Mouse (Mus musculus) MEL (cell line): ENCODE results near the gene Mrpl27. TPM values are rescaled to one million over a fixed set of nuclear protein-coding genes. Genes with fewer than 3 reads are reported as not detected.
A peak's percentile ranks its signal among the peaks of the same experiment; 100 is the strongest.

Experiments
- DNase-seq: peaks from one replicate; pipeline ENCODE4 v3.0.0; 2011; ENCODE audit warnings: low read depth, low spot score
- H3K27ac ChIP-seq: 2 replicates; pipeline ENCODE4 v1.5.1; 2012; ENCODE audit warnings: low read depth, mild to moderate bottlenecking, control low read depth, low read length, moderate library complexity; ENCODE audit not compliant: control insufficient read depth
- H3K27me3 ChIP-seq, 2 experiments: fragments of 150-350 bp in 1 of 2; sonication (generic) in 1 of 2; 2 replicates each; pipeline ENCODE4 v1.6.1; 2012; ENCODE audit warnings: low read length in 2 of 2, mild to moderate bottlenecking in 2 of 2, improper control_type of control experiment in 1 of 2, moderate library complexity in 1 of 2; ENCODE audit not compliant: insufficient read depth in 2 of 2, control insufficient read depth in 1 of 2
- H3K36me3 ChIP-seq, 2 experiments: 2 replicates each; pipeline ENCODE4 v1.6.1; 2012 to 2014; ENCODE audit warnings: low read length in 2 of 2, improper control_type of control experiment in 1 of 2, inconsistent platforms in 1 of 2, mild to moderate bottlenecking in 1 of 2; ENCODE audit not compliant: insufficient read depth in 2 of 2, control insufficient read depth in 1 of 2
- H3K4me1 ChIP-seq, 2 experiments: fragments of 150-350 bp in 1 of 2; sonication (generic) in 1 of 2; 2 replicates each; pipeline ENCODE4 v1.6.1; 2012; ENCODE audit warnings: low read length in 2 of 2, improper control_type of control experiment in 1 of 2, mild to moderate bottlenecking in 1 of 2; ENCODE audit not compliant: insufficient read depth in 2 of 2, control insufficient read depth in 1 of 2
- H3K4me3 ChIP-seq, 2 experiments: fragments of 150-350 bp in 1 of 2; sonication (generic) in 1 of 2; 2 replicates each; pipeline ENCODE4 v1.5.1; 2012; ENCODE audit warnings: low read depth in 2 of 2, low read length in 2 of 2, mild to moderate bottlenecking in 2 of 2, moderate library complexity in 2 of 2, control low read depth in 1 of 2, improper control_type of control experiment in 1 of 2; ENCODE audit not compliant: control insufficient read depth in 1 of 2, insufficient read depth in 1 of 2
- H3K79me2 ChIP-seq: 2 replicates; pipeline ENCODE4 v1.6.1; 2012; ENCODE audit warnings: mild to moderate bottlenecking, low read length, moderate library complexity; ENCODE audit not compliant: control insufficient read depth, poor library complexity, insufficient read depth
- H3K9ac ChIP-seq: 2 replicates; pipeline ENCODE4 v1.6.1; 2012; ENCODE audit warnings: low read depth, mild to moderate bottlenecking, control low read depth, low read length, moderate library complexity; ENCODE audit not compliant: control insufficient read depth, poor library complexity, severe bottlenecking
- H3K9me3 ChIP-seq: fragments of 150-350 bp; sonication (generic); replicated peaks from 2 replicates; pipeline ENCODE4 v1.6.1; 2012; ENCODE audit warnings: mild to moderate bottlenecking, low read length, improper control_type of control experiment, moderate library complexity; ENCODE audit not compliant: insufficient read depth
- BHLHE40 ChIP-seq: IDR thresholded peaks from 2 replicates; pipeline ENCODE4 v1.6.1; 2012; ENCODE audit warnings: low read depth, mild to moderate bottlenecking, inconsistent platforms, low read length, improper control_type of control experiment, borderline replicate concordance
- CHD1 ChIP-seq: IDR thresholded peaks from 2 replicates; pipeline ENCODE4 v1.6.1; 2012; ENCODE audit warnings: low read depth, mild to moderate bottlenecking, inconsistent platforms, low read length, improper control_type of control experiment
- CHD2 ChIP-seq: IDR thresholded peaks from 2 replicates; pipeline ENCODE4 v1.6.1; 2011; ENCODE audit warnings: low read length, improper control_type of control experiment
- ELF1 ChIP-seq: IDR thresholded peaks from 2 replicates; pipeline ENCODE4 v1.6.1; 2014; ENCODE audit warnings: low read depth, mild to moderate bottlenecking, inconsistent platforms, low read length, improper control_type of control experiment, moderate library complexity
- GABPA ChIP-seq: IDR thresholded peaks from 2 replicates; pipeline ENCODE4 v1.6.1; 2012; ENCODE audit warnings: low read depth, mild to moderate bottlenecking, inconsistent platforms, low read length, improper control_type of control experiment, moderate library complexity
- GATA1 ChIP-seq: IDR thresholded peaks from 2 replicates; pipeline ENCODE4 v1.6.1; 2011; ENCODE audit warnings: low read depth, low read length, improper control_type of control experiment
- HCFC1 ChIP-seq: IDR thresholded peaks from 2 replicates; pipeline ENCODE4 v1.6.1; 2012; ENCODE audit warnings: low read depth, mild to moderate bottlenecking, inconsistent platforms, low read length, improper control_type of control experiment, moderate library complexity
- JUND ChIP-seq: IDR thresholded peaks from 2 replicates; pipeline ENCODE4 v1.6.1; 2011; ENCODE audit warnings: low read depth, mild to moderate bottlenecking, improper control_type of control experiment, low read length
- MAFK ChIP-seq: IDR thresholded peaks from 2 replicates; pipeline ENCODE4 v1.6.1; 2011; ENCODE audit warnings: low read depth, mild to moderate bottlenecking, low read length, improper control_type of control experiment, borderline replicate concordance
- MAX ChIP-seq: IDR thresholded peaks from 2 replicates; pipeline ENCODE4 v1.6.1; 2011; ENCODE audit warnings: low read length, improper control_type of control experiment
- MEF2A ChIP-seq: IDR thresholded peaks from 2 replicates; pipeline ENCODE4 v1.6.1; 2014; ENCODE audit warnings: low read depth, mild to moderate bottlenecking, inconsistent platforms, low read length, improper control_type of control experiment; ENCODE audit not compliant: poor library complexity, insufficient replicate concordance, severe bottlenecking; ENCODE audit errors: extremely low read depth
- MXI1 ChIP-seq: IDR thresholded peaks from 2 replicates; pipeline ENCODE4 v1.6.1; 2011; ENCODE audit warnings: mild to moderate bottlenecking, low read depth, low read length, improper control_type of control experiment
- MYC ChIP-seq: IDR thresholded peaks from 2 replicates; pipeline ENCODE4 v1.6.1; 2011; ENCODE audit warnings: low read depth, mild to moderate bottlenecking, low read length, improper control_type of control experiment, moderate library complexity
- NELFE ChIP-seq: IDR thresholded peaks from 2 replicates; pipeline ENCODE4 v1.6.1; 2011; ENCODE audit warnings: low read depth, low read length, improper control_type of control experiment
- NRF1 ChIP-seq: IDR thresholded peaks from 2 replicates; pipeline ENCODE4 v1.6.1; 2014; ENCODE audit warnings: low read depth, mild to moderate bottlenecking, inconsistent platforms, low read length, improper control_type of control experiment, moderate library complexity; ENCODE audit not compliant: poor library complexity, insufficient read depth, severe bottlenecking
- POLR2A ChIP-seq, 2 experiments: IDR thresholded peaks; 2 replicates each; pipeline ENCODE4 v1.6.1; 2011 to 2012; ENCODE audit warnings: low read length in 2 of 2, mild to moderate bottlenecking in 2 of 2, control low read depth in 1 of 2, improper control_type of control experiment in 1 of 2, low read depth in 1 of 2, moderate library complexity in 1 of 2; ENCODE audit not compliant: control insufficient read depth in 1 of 2, insufficient read depth in 1 of 2, poor library complexity in 1 of 2
- POLR2AphosphoS2 ChIP-seq: IDR thresholded peaks from 2 replicates; pipeline ENCODE4 v1.6.1; 2011; ENCODE audit warnings: low read length, improper control_type of control experiment
- POLR2AphosphoS5 ChIP-seq: IDR thresholded peaks from 2 replicates; pipeline ENCODE4 v1.6.1; 2012; ENCODE audit warnings: low read depth, borderline replicate concordance, mild to moderate bottlenecking, inconsistent platforms, low read length, moderate library complexity, mixed read lengths
- RAD21 ChIP-seq: IDR thresholded peaks from 2 replicates; pipeline ENCODE4 v1.6.1; 2011; ENCODE audit warnings: mild to moderate bottlenecking, low read depth, low read length, improper control_type of control experiment
- RCOR1 ChIP-seq: IDR thresholded peaks from 2 replicates; pipeline ENCODE4 v1.6.1; 2012; ENCODE audit warnings: low read depth, mild to moderate bottlenecking, inconsistent platforms, low read length, improper control_type of control experiment
- SIN3A ChIP-seq: IDR thresholded peaks from 2 replicates; pipeline ENCODE4 v1.6.1; 2012; ENCODE audit warnings: low read length, improper control_type of control experiment, inconsistent platforms
- SMC3 ChIP-seq: IDR thresholded peaks from 2 replicates; pipeline ENCODE4 v1.6.1; 2011; ENCODE audit warnings: low read depth, low read length, improper control_type of control experiment
- TAL1 ChIP-seq: IDR thresholded peaks from 2 replicates; pipeline ENCODE4 v1.6.1; 2012; ENCODE audit warnings: mild to moderate bottlenecking, inconsistent platforms, low read length, moderate library complexity, mixed read lengths
- TBP ChIP-seq: IDR thresholded peaks from 2 replicates; pipeline ENCODE4 v1.8.0; 2011; ENCODE audit warnings: low read depth, low read length, improper control_type of control experiment
- UBTF ChIP-seq: IDR thresholded peaks from 2 replicates; pipeline ENCODE4 v1.6.1; 2012; ENCODE audit warnings: low read depth, mild to moderate bottlenecking, inconsistent platforms, low read length, improper control_type of control experiment, moderate library complexity, borderline replicate concordance; ENCODE audit not compliant: insufficient read depth
- USF1 ChIP-seq: IDR thresholded peaks from 2 replicates; pipeline ENCODE4 v1.6.1; 2014; ENCODE audit warnings: low read depth, mild to moderate bottlenecking, inconsistent platforms, low read length, improper control_type of control experiment, moderate library complexity
- ZC3H11A ChIP-seq: IDR thresholded peaks from 2 replicates; pipeline ENCODE4 v1.6.1; 2012; ENCODE audit warnings: low read depth, mild to moderate bottlenecking, inconsistent platforms, low read length, improper control_type of control experiment
- ZKSCAN1 ChIP-seq: IDR thresholded peaks from 2 replicates; pipeline ENCODE4 v1.6.1; 2012; ENCODE audit warnings: low read depth, mild to moderate bottlenecking, inconsistent platforms, low read length, improper control_type of control experiment, moderate library complexity
- ZMIZ1 ChIP-seq: IDR thresholded peaks from 2 replicates; pipeline ENCODE4 v1.6.1; 2012; ENCODE audit warnings: low read depth, mild to moderate bottlenecking, inconsistent platforms, low read length, improper control_type of control experiment, moderate library complexity
- ZNF384 ChIP-seq: IDR thresholded peaks from 2 replicates; pipeline ENCODE4 v1.6.1; 2012; ENCODE audit warnings: low read depth, mild to moderate bottlenecking, inconsistent platforms, low read length, improper control_type of control experiment
- polyA plus RNA-seq, 2 experiments: library from polyadenylated mRNA; stranded (reverse) in 1 of 2; unstranded in 1 of 2; fragments of >175 nt in 1 of 2; fragments of >200 nt in 1 of 2; gene quantifications; 2 replicates each; pipeline versions ENCODE4 v1.2.1 to v1.2.4; 2012; ENCODE audit warnings: low replicate concordance in 2 of 2, low read depth in 1 of 2; ENCODE audit not compliant: insufficient read length in 2 of 2, insufficient read depth in 1 of 2, missing spikeins in 1 of 2
- total RNA-seq: library from RNA; depleted of rRNA; stranded (reverse); fragments of 300-350 nt; gene quantifications from 2 replicates; pipeline ENCODE4 v1.2.3, GENCODE M21; 2012

Mrpl27 gene
- total and polyA plus RNA-seq, 3 experiments = 102 to 129 TPM; not detected in 1

DNA sequence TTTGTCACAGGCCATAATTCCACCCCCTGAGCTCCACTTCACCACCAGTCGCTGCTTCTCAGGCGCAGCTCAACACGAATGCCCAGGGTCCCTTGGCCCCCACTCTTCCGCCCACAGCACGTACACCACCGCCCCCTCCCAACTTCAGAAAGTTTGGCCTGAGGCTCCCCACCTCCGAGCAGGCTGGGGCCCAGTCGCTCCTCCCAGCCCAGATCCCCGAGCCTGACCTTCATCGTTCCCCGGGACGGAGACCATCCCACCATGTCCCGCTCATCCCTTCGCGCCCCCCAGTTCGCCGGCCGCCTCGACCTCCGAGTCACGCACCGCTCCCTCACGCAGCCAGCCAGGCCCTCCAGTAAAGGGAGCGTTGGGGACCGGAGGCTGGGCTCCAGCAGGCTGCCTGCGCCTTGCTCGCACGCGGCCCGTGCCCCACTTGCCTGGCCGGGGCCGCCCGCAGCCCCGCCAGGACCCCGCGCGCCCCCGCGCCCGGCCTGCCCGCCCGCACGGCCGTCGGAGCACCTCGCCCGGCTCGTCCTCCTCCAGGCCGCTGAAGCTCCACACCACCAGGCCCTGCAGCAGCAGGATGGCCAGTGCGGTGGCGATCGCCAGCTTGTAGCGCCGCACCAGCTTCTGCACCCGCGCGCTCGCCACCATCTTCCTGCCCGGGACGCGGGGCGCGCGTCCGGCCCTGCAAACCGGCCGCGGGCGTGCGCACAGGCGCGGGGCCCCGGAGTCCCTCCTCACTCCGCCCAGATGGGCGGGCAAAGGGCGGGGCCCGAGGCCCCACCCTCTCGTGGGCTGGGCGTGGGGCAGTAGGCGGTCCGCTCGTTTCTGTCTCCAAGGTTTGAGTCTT lies 23.4 kb downstream of the Mrpl27 start, which contains the start of gene Xylt2:
Gene Xylt2 (minus strand): TSS at position 762 of the 853 bp plus-strand sequence.
- Histone ChIP-seq H3K36me3 (no peaks in the 10 kb centered on the region; a peak in 1 of 4 replicates), H3K27ac (no peak within 1 kb of the TSS), H3K4me1 (peaks cover 0 to 7% of the 10 kb centered on the region in 2 experiments; a peak in 2 of 4 replicates), H3K9me3 (no peaks in the 10 kb centered on the region), H3K9ac (peak within 1 kb of the TSS; percentile 87)
- TF ChIP-seq ZC3H11A (no peak), UBTF (no peak), BHLHE40 (no peak), MYC (no peak), MAFK (no peak), HCFC1 (peak; percentile 56; the same call in 1 of the 2 replicates), MXI1 (peak; percentile 67), JUND (no peak), ELF1 (0 out of 2 replicates have a peak, but pooled peaks have one; percentile 31), TBP (no peak), SMC3 (no peak), NELFE (peak; percentile 85), GATA1 (no peak), NRF1 (peak; percentile 69), ZKSCAN1 (no peak), POLR2AphosphoS5 (no peak), POLR2A (IDR thresholded peaks at IDR 0.05; ENCODE audit: control insufficient read depth in 1 of 2, insufficient read depth in 1 of 2, low read depth in 1 of 2, low read length in 2 of 2, poor library complexity in 1 of 2) (peak; percentile 84 to 89; a peak in 3 of 4 replicates), USF1 (no peak), CHD1 (0 out of 2 replicates have a peak, but pooled peaks have one; percentile 15), RCOR1 (no peak), ZMIZ1 (0 out of 2 replicates have a peak, but pooled peaks have one; percentile 45), GABPA (no peak), POLR2AphosphoS2 (peak; percentile 66; the same call in 1 of the 2 replicates), TAL1 (no peak), CHD2 (no peak), ZNF384 (no peak), MEF2A (no peak), SIN3A (0 out of 2 replicates have a peak, but pooled peaks have one; percentile 13), MAX (no peak; the same call in 1 of the 2 replicates), RAD21 (no peak)
- TF ChIP-seq, all 39 proteins: peak for 10
- Histone ChIP-seq H3K27me3 (peaks cover 0 to 5% of the 10 kb centered on the region in 2 experiments; a peak in 3 of 4 replicates), H3K4me3 (peak within 1 kb of the TSS; percentile 80 to 84), H3K79me2 (peaks cover 3% of the 10 kb centered on the region; the same call in 1 of the 2 replicates)
- DNase-seq = peak; percentile 93
